Mouse (Mus musculus) intestine, postnatal 0 days (tissue): ENCODE results near the gene Tmem161a. TPM values are rescaled to one million over a fixed set of nuclear protein-coding genes. Genes with fewer than 3 reads are reported as not detected.
A peak's percentile ranks its signal among the peaks of the same experiment; 100 is the strongest.

ENCODE experiments used
- ATAC-seq: fragments of 200-750 bp; cut with Nextera tagmentation; 2 replicates; pipeline ENCODE4 v1.8.0; 2017; ENCODE audit warnings: mild to moderate bottlenecking, moderate TSS enrichment, moderate library complexity
- H3K27ac ChIP-seq: fragments of 300-500 bp; sonication (generic); 2 replicates; pipeline ENCODE4 v1.5.1; 2014; ENCODE audit warnings: mild to moderate bottlenecking, low read depth, low read length, moderate library complexity
- H3K27me3 ChIP-seq: fragments of 300-500 bp; sonication (generic); replicated peaks from 2 replicates; pipeline ENCODE4 v1.6.1; 2014; ENCODE audit warnings: low read length, mixed read lengths; ENCODE audit not compliant: control insufficient read depth, insufficient read depth
- H3K36me3 ChIP-seq: fragments of 300-500 bp; sonication (generic); 2 replicates; pipeline ENCODE4 v1.6.1; 2014; ENCODE audit warnings: mild to moderate bottlenecking, moderate library complexity; ENCODE audit not compliant: control insufficient read depth, insufficient read depth
- H3K4me1 ChIP-seq: fragments of 300-500 bp; sonication (generic); replicated peaks from 2 replicates; pipeline ENCODE4 v1.6.1; 2014; ENCODE audit warnings: antibody characterized with exemption, low read length, mixed read lengths; ENCODE audit not compliant: control insufficient read depth, insufficient read depth
- H3K4me2 ChIP-seq: fragments of 300-500 bp; sonication (generic); replicated peaks from 2 replicates; pipeline ENCODE4 v1.6.1; 2014; ENCODE audit warnings: low read depth, mild to moderate bottlenecking, moderate library complexity
- H3K4me3 ChIP-seq: fragments of 300-500 bp; sonication (generic); 2 replicates; pipeline ENCODE4 v1.5.1; 2014; ENCODE audit warnings: low read depth, low read length
- H3K9ac ChIP-seq: fragments of 300-500 bp; sonication (generic); 2 replicates; pipeline ENCODE4 v1.6.1; 2014; ENCODE audit warnings: mild to moderate bottlenecking, low read depth, low read length
- H3K9me3 ChIP-seq: fragments of 300-500 bp; sonication (generic); 2 replicates; pipeline ENCODE4 v1.6.1; 2016; ENCODE audit warnings: mixed run types; ENCODE audit not compliant: control insufficient read depth
- CTCF ChIP-seq: sonication (generic); IDR thresholded peaks from 2 replicates; pipeline ENCODE4 v1.5.1; 2016; ENCODE audit warnings: low read depth, mild to moderate bottlenecking, control low read depth, antibody characterized with exemption, moderate library complexity
- WGBS: fragments of 180-500 bp; shearing (Covaris S2); extraction: QIAGEN DNeasy Blood & Tissue Kit; methylation state at CpG from one replicate; pipeline ENCODE4 v1.1.7; 2014; 5-methylcytosine and 5-hydroxymethylcytosine counted together
- polyA plus RNA-seq: library from polyadenylated mRNA; unstranded; fragments of >200 nt; fragmentation: Nextera tagmentation; extraction: Ambion mirVana; gene quantifications from 2 replicates; pipeline ENCODE4 v1.2.1, GENCODE M21; 2015

Tmem161a gene
- polyA plus RNA-seq, 1 experiment from 2014 or later = 42.0 TPM

GRCm38 (mm10) chr8:70170748-70171147, 1.4 kb upstream of the Tmem161a start:
- peaks cover 3% of the 10 kb centered on the region; the same call in 1 of the 2 replicates for H3K4me1 ChIP-seq
- ATAC-seq = no peak
- no peak overlapping the region for H3K4me2 ChIP-seq
- H3K27me3 ChIP-seq = peaks cover 4% of the 10 kb centered on the region; the same call in 1 of the 2 replicates
- no peak overlapping the region for H3K9ac ChIP-seq
- H3K9me3 ChIP-seq = no peaks in the 10 kb centered on the region
- no peaks in the 10 kb centered on the region for H3K36me3 ChIP-seq
- H3K4me3 ChIP-seq = no peak overlapping the region
- no peak for TF ChIP-seq CTCF
- 57% methylated on average over 3 of the region's 3 CpGs for WGBS
- no peak overlapping the region for H3K27ac ChIP-seq

GRCm38 (mm10) chr8:70171240-70171639, 916 bp upstream of the Tmem161a start:
- H3K9ac ChIP-seq = no peak overlapping the region
- H3K9me3 ChIP-seq = no peaks in the 10 kb centered on the region
- no peak overlapping the region for H3K4me3 ChIP-seq
- no peak for ATAC-seq
- TF ChIP-seq CTCF = no peak
- WGBS = 55% methylated on average over 7 of the region's 7 CpGs
- no peaks in the 10 kb centered on the region; the same call in 1 of the 2 replicates for H3K27me3 ChIP-seq
- H3K4me1 ChIP-seq = peaks cover 3% of the 10 kb centered on the region; the same call in 1 of the 2 replicates
- H3K36me3 ChIP-seq = no peaks in the 10 kb centered on the region
- H3K27ac ChIP-seq = no peak overlapping the region
- H3K4me2 ChIP-seq = no peak overlapping the region

GRCm38 (mm10) chr8:70173320-70173719, 1.2 kb downstream of the Tmem161a start:
- Histone ChIP-seq H3K27me3 (no peaks in the 10 kb centered on the region), H3K9me3 (no peaks in the 10 kb centered on the region), H3K9ac (no peak overlapping the region), H3K27ac (no peak overlapping the region), H3K4me2 (0 out of 2 replicates have a peak overlapping the region, but pooled peaks have one; percentile 69), H3K4me3 (no peak overlapping the region), H3K4me1 (peaks cover 3% of the 10 kb centered on the region; the same call in 1 of the 2 replicates), H3K36me3 (peaks cover 16% of the 10 kb centered on the region)
- TF ChIP-seq CTCF = no peak
- ATAC-seq = no peak
- 52% methylated on average over 5 of the region's 5 CpGs for WGBS

- ATAC-seq = no peak
- WGBS = 82% methylated on average over 7 of the region's 7 CpGs
- no peak for TF ChIP-seq CTCF
- no peak overlapping the region for H3K9ac ChIP-seq
- H3K27me3 ChIP-seq = no peaks in the 10 kb centered on the region
- H3K4me2 ChIP-seq = no peak overlapping the region
- no peak overlapping the region for H3K4me3 ChIP-seq
- H3K4me1 ChIP-seq = peaks cover 3% of the 10 kb centered on the region; the same call in 1 of the 2 replicates
- H3K27ac ChIP-seq = no peak overlapping the region
- H3K36me3 ChIP-seq = peaks cover 23% of the 10 kb centered on the region
- H3K9me3 ChIP-seq = no peaks in the 10 kb centered on the region
These were observed 1.9 kb downstream of the Tmem161a start for GRCm38 (mm10) chr8:70174079-70174478.

GRCm38 (mm10) chr8:70178231-70178630, 6.1 kb downstream of the Tmem161a start:
- no peak overlapping the region for H3K4me3 ChIP-seq
- H3K4me1 ChIP-seq = no peaks in the 10 kb centered on the region
- no peak overlapping the region for H3K9ac ChIP-seq
- TF ChIP-seq CTCF = no peak
- no peak overlapping the region for H3K4me2 ChIP-seq
- 91% methylated on average over 2 of the region's 2 CpGs for WGBS
- H3K27ac ChIP-seq = no peak overlapping the region
- peaks cover 49% of the 10 kb centered on the region for H3K36me3 ChIP-seq
- no peak for ATAC-seq
- H3K27me3 ChIP-seq = no peaks in the 10 kb centered on the region
- no peaks in the 10 kb centered on the region for H3K9me3 ChIP-seq

GRCm38 (mm10) chr8:70179082-70179481, 6.9 kb downstream of the Tmem161a start:
- H3K36me3 ChIP-seq = peaks cover 53% of the 10 kb centered on the region
- peak; percentile 58 for ATAC-seq
- no peaks in the 10 kb centered on the region for H3K4me1 ChIP-seq
- no peak overlapping the region for H3K4me2 ChIP-seq
- no peaks in the 10 kb centered on the region for H3K27me3 ChIP-seq
- H3K9ac ChIP-seq = no peak overlapping the region
- H3K27ac ChIP-seq = no peak overlapping the region
- H3K4me3 ChIP-seq = no peak overlapping the region
- 96% methylated on average over 4 of the region's 4 CpGs for WGBS
- H3K9me3 ChIP-seq = no peaks in the 10 kb centered on the region
- TF ChIP-seq CTCF = peak; percentile 80
